Mouse (Mus musculus): ENCODE measurements around the gene Kcmf1. TPM values are rescaled to one million over a fixed set of nuclear protein-coding genes. Genes with fewer than 3 reads are reported as not detected.

The Kcmf1 gene
- 10 to 100 TPM; 72.1 to 80.5 TPM for polyA plus RNA-seq (2017; shearing (Covaris generic))

DNA sequence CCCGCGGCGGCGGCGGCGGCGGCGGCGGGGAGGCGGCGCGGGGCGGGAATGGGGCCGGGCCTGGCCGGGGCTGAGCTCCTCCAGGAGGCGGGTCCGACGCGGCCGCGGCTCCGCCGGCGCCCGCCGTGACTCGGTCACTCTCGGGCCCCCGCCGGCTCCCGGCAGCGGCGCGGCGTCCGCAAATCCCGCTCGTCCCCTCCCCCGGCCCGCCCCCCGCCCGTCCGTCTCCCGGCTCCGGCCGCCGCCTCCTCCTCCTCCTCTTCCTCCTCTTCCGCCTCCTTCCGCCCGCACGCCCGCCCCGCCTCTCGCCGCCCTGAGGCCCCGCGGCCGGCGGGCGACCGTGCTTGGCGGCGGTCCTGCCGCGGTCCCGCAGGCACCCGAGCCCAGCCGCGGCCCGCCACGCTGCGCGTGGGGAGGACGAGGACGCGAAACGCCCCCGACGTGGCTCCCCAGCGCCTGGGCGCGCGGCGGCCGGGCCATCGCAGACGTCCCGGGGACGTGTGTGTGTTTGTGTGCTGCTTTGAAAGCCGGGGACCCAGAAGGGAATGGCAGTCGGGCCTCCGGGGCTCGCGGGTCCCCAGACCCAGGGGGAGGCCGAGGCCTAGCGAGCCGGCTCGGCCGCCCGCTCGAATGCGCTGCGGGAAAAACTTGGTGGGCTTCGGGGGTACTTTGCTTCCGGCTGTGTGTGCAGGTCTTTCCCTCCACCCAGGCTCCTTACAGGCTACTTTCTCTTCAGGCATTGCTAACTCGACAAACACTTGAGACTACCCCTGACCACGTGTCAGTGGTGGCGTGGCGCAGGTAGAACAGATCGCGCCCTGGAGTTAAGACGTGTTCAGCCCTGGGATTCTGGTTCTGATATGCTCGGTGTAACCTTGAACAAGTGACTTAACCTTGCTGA, at the start of gene Kcmf1:
Gene Kcmf1, minus strand, starts transcription at position 199 of the 901 bp plus-strand sequence.

Other genes with a start within 250 kb of the Kcmf1 start
- 1 to 10 TPM in 1 of 2 experiments, under 1 TPM in 1; 0.66 to 1.1 TPM for gene Tcf7l1, start 110.7 kb downstream of the Kcmf1 start, polyA plus RNA-seq (2017; shearing (Covaris generic))
- gene Tmsb10, start 58.8 kb upstream of the Kcmf1 start, polyA plus RNA-seq (2017; shearing (Covaris generic)): 1,000 to 10,000 TPM; 4,239 to 4,583 TPM